Mouse (Mus musculus): ENCODE data around the gene Hnrnpf.

- TF ChIP-seq MAFK (IDR thresholded peaks at IDR 0.05; ENCODE audit: insufficient read depth, low read depth, low read length) (no peak), ZNF384 (IDR thresholded peaks at IDR 0.05; ENCODE audit: low read depth, low read length) (peak; percentile 95)
Observed at GRCm38 (mm10) chr6:117908424-117908900, 8.3 kb downstream of the Hnrnpf start.

All from ES-E14 (cell line).